Mouse (Mus musculus) left cerebral cortex, postnatal 4 days (tissue): ENCODE data around the gene Olfr16. TPM values are rescaled to one million over a fixed set of nuclear protein-coding genes. Genes with fewer than 3 reads are reported as not detected.

Source experiments
- DNase-seq: peaks from one replicate; pipeline ENCODE4 v3.0.0-alpha.2; 2022
- intact Hi-C: fragments of 180-260 bp; cut with DNase I; formaldehyde crosslinking; loops from one replicate; pipeline ENCODE4 v1.15.1; 2025
- total RNA-seq, 2 experiments: library from RNA; stranded (reverse); gene quantifications; 2 replicates each; pipeline ENCODE4 v1.2.3; 2021

The Olfr16 gene
- not detected for total RNA-seq

DNA sequence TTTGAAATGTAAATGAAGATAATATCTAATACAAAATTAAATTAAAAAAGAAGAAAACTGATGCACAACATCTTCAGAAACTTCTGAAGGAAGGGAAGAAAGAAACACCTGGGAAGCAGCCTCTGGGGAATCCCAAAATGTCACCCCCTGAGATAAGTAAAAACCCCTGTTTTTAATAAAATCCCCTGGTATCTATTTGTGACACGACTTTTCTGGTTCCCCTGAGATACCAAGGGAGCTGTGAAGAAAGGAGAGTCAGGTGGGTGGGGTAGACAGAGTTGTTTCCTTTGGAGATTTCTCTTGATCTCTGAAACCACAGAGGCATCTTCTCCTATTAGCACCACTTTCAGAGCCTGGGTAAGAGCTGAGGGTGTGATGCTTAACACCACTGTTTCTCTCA lies at the start of gene Olfr16:
Gene Olfr16 (plus strand): TSS at position 250 of the 400 bp plus-strand sequence.
- DNase-seq, result no peak
- intact Hi-C loops, result no loop called here

DNA sequence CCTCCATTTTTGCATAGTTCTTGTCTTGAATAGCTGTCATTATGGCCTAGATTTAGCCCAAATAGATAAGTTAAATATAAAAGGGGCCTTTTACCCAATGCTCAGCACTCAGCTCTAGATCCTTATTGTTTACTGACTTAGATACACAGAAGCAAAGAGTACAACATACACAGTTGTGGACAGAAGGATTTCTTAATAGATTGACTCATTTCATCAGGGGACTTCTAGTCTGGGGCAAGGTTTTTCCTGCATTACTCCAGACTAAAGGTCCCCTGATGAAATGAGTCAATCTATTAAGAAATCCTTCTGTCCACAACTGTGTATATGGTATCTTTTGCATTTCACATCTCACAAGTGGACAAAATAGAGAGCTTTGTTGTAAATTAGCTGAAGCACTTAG lies 46.9 kb upstream of the Olfr16 start:
- intact Hi-C loops, result no loop called here
- no peak for DNase-seq

- intact Hi-C loops, result no loop called here
- no peak for DNase-seq
Observed at GRCm38 (mm10) chr1:172917115-172917514, 33.1 kb upstream of the Olfr16 start.

- DNase-seq, result no peak
- intact Hi-C loops, result no loop called here
Observed at GRCm38 (mm10) chr1:172918450-172918849, 31.8 kb upstream of the Olfr16 start.

DNA sequence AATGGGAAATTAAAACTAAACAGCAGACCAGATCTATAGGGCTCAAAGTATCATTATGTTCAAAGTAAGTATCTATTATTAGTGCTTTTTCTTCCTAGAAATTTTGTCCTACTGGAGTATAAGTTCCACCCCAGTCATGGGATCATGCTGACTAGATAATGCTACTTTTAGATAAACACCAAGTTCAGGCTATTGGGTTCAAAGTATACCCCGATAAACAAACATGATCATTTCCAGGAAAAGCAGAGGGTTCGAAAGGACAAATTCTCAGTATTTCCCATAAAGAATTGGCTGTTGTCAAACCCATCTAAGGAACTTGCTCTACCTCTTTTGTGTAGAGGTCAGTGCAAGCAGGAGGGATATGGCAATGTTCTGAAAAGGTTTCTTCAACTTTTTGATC lies 18.0 kb upstream of the Olfr16 start:
- intact Hi-C loops, result no loop called here
- no peak for DNase-seq

DNA sequence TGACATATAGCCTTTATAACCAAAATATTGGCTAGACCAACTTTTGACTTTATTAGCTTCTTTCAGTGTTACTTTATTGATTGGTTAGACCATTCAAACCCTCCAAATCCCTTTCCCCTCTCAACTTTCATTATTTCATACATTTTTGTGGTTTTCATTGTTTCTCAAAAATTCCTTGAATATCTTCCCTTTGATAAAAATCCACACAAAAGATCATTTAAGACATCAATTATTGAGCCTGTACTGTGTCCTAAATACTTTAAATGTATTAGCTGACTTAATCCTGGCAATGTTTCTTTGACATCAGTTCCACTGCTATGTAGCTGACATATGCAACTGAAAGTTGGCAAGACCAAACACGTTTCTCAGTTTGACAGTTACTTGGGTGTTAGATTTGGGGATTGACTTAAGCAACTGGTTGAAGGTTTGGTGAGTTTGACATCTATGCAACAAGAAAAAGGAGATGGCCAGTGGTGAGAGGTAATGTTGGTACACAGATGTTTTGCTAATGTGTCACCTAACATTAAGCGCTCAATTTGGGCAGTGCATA lies 1.0 kb downstream of the Olfr16 start:
- intact Hi-C loops, result no loop called here

GRCm38 (mm10) chr1:172955376-172955775 lies 5.2 kb downstream of the Olfr16 start:
- DNase-seq, result no peak
- intact Hi-C loops, result no loop called here

More for the DNA sequence above, 1.0 kb downstream of the Olfr16 start:
- no peak for DNase-seq

GRCm38 (mm10) chr1:172960452-172960851 lies 10.2 kb downstream of the Olfr16 start:
- intact Hi-C loops, result no loop called here
- no peak for DNase-seq

DNA sequence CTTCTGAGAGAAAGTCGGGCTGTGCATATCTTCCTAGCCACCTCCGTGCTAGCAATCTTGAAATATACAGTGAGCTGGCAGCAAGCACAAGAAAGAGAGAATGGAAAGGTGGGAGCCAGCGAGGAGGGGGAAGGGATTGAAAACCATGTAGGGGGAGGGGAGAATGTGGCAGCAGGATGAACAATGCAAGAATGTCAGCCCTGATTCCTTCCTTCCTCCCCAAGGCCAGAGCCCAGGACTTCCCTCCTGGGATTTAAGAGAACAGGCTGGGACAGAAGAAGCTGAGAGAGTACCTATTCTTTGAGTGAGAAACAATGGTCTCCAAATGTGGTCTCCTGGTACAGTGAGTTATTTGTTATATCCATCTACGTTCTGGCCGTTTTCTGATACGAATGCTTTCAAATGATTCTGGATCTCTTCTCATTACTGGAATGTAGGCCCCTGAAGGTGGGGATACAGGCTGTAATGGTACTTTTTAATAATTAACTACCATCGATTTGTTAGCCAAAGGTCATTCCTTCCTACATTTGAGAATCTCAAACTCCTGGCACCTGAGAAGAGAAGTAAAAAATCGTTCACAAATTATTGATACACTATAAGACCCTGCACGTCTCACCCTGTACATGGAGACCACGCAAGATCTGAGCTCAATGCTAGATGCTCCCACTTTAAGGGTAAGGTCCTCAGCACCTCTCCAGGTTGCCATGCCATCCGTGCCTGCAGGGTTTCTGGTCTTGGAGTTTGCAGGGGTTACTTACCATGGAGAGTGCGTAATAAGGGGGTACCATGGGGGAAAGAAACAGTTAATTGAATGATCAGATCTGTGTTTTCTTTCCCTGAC lies 39.8 kb downstream of the Olfr16 start:
- DNase-seq, result no peak
- intact Hi-C loops, result no loop called here

- intact Hi-C loops, result no loop called here
- DNase-seq, result no peak
Observed at GRCm38 (mm10) chr1:172990635-172991009, 40.4 kb downstream of the Olfr16 start.

Other genes starting within 250 kb of the Olfr16 start
- not detected for gene Apcs, start 55.4 kb upstream of the Olfr16 start, total RNA-seq
- gene Olfr1408, start 187.0 kb downstream of the Olfr16 start, total RNA-seq, result not detected
- not detected for gene Olfr1406, start 240.2 kb downstream of the Olfr16 start, total RNA-seq
- gene Olfr218, start 247.4 kb downstream of the Olfr16 start, total RNA-seq, result not detected